Mouse (Mus musculus) embryonic facial prominence, embryonic 12.5 days (tissue): ENCODE measurements around the gene Iqch. TPM values are rescaled to one million over a fixed set of nuclear protein-coding genes. Genes with fewer than 3 reads are reported as not detected.
"Not testable (repeated sequence)": the region's sequence is repeated elsewhere in the genome, so short reads cannot be mapped to it uniquely, and the experiment has no call there.

Experiments used
- ATAC-seq: fragments of 200-750 bp; cut with Nextera tagmentation; 2 replicates; pipeline ENCODE4 v1.8.0; 2017; ENCODE audit not compliant: insufficient number of reproducible peaks, insufficient read depth, low FRiP score, low TSS enrichment
- H3K27ac ChIP-seq: fragments of 300-500 bp; sonication (generic); 2 replicates; pipeline ENCODE4 v1.5.1; 2016; ENCODE audit warnings: mild to moderate bottlenecking
- H3K27me3 ChIP-seq: fragments of 300-500 bp; sonication (generic); 2 replicates; pipeline ENCODE4 v1.6.1; 2016; ENCODE audit warnings: mild to moderate bottlenecking, moderate library complexity
- H3K36me3 ChIP-seq: fragments of 300-500 bp; sonication (generic); 2 replicates; pipeline ENCODE4 v1.6.1; 2016; ENCODE audit warnings: mild to moderate bottlenecking
- H3K4me1 ChIP-seq: fragments of 300-500 bp; sonication (generic); 2 replicates; pipeline ENCODE4 v1.6.1; 2016
- H3K4me2 ChIP-seq: fragments of 300-500 bp; sonication (generic); replicated peaks from 2 replicates; pipeline ENCODE4 v1.6.1; 2016; ENCODE audit warnings: mild to moderate bottlenecking, moderate library complexity
- H3K4me3 ChIP-seq: fragments of 300-500 bp; sonication (generic); 2 replicates; pipeline ENCODE4 v1.5.1; 2016; ENCODE audit warnings: mild to moderate bottlenecking
- H3K9ac ChIP-seq: fragments of 300-500 bp; sonication (generic); 2 replicates; pipeline ENCODE4 v1.6.1; 2016; ENCODE audit warnings: mild to moderate bottlenecking, moderate library complexity
- H3K9me3 ChIP-seq: fragments of 300-500 bp; sonication (generic); 2 replicates; pipeline ENCODE4 v1.6.1; 2016; ENCODE audit warnings: mild to moderate bottlenecking, moderate library complexity
- WGBS: fragments of 180-500 bp; shearing (Covaris S2); methylation state at CpG from one replicate; pipeline ENCODE4 v1.1.7; 2016; 5-methylcytosine and 5-hydroxymethylcytosine counted together
- polyA plus RNA-seq: library from polyadenylated mRNA; unstranded; fragments of >200 nt; fragmentation: Nextera tagmentation; extraction: Ambion mirVana; gene quantifications from 2 replicates; pipeline ENCODE4 v1.2.1, GENCODE M21; 2016

The Iqch gene
- polyA plus RNA-seq, 1 experiment from 2014 or later = 0.08 TPM

DNA sequence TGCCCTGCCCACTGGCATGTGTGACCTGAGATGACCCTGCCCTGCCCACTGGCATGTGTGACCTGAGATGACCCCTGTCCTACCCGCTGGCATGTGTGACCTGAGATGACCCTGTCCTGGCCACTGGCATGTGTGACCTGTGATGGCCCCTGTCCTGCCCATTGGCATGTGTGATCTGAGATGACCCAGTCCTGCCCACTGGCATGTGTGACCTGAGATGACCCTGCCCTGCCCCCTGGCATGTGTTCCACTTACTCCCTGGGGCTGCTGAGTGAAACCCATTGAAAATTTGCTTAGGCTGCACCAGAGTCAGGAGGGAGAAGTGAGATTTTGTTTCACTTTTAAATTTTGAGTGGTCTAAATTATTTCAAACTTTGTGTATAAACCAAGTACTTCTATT is 46.0 kb downstream of the Iqch start:
- H3K36me3 ChIP-seq = no peaks in the 10 kb centered on the region
- no peak overlapping the region for H3K27ac ChIP-seq
- WGBS = 62% methylated on average over 1 of the region's 1 CpGs
- H3K4me2 ChIP-seq = no peak overlapping the region
- H3K9me3 ChIP-seq = no peaks in the 10 kb centered on the region
- no peaks in the 10 kb centered on the region for H3K4me1 ChIP-seq
- H3K27me3 ChIP-seq = no peaks in the 10 kb centered on the region
- no peak for ATAC-seq
- no peak overlapping the region for H3K4me3 ChIP-seq
- no peak overlapping the region for H3K9ac ChIP-seq

DNA sequence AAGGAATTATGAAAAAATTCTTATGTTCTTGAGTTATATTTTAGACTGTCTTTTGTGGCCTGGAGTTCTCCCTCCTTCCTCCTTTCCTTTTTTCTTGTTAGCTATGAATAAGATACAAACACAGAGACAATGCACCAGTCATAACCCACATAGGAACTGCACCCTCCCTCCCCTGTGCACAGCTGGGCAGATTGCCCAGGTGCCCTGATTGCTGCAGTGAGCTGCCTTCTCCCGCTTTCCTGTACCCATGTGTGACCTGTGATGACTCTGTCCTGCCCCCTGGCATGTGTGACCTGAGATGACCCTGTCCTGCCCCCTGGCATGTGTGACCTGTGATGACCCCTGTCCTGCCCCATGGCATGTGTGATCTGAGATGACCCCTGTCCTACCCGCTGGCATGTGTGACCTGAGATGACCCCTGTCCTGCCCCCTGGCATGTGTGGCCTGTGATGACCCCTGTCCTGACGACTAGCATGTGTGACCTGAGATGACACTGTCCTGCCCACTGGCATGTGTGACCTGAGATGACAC is 46.8 kb downstream of the Iqch start:
- no peak for ATAC-seq
- no peak overlapping the region for H3K4me2 ChIP-seq

DNA sequence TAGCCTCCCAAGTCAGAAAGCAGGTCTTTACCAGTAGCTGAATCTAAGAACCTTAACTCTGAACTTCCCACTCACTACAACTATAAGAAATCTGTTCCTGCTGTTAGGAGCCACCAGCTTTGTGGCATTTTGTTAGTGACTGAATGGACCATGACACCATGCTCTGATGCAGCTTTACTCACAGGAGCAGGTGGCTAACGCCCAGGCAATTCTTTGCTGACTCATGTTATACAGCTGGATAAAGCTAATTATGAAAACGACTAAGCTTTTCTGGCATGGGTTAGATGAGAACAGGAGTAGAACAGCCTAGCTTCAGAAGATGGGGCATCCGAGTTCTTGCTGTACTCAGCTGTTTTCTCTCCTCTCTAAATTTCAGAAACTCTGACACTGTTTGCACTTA is 48.7 kb downstream of the Iqch start:
- 77% methylated on average over 3 of the region's 3 CpGs for WGBS

More for the DNA sequence above, 46.8 kb downstream of the Iqch start:
- no peaks in the 10 kb centered on the region for H3K36me3 ChIP-seq
- no peaks in the 10 kb centered on the region for H3K4me1 ChIP-seq
- no peak overlapping the region for H3K4me3 ChIP-seq
- H3K27me3 ChIP-seq = no peaks in the 10 kb centered on the region
- H3K9ac ChIP-seq = no peak overlapping the region
- no peaks in the 10 kb centered on the region for H3K9me3 ChIP-seq
- 43% methylated on average over 3 of the region's 3 CpGs for WGBS
- H3K27ac ChIP-seq = no peak overlapping the region

DNA sequence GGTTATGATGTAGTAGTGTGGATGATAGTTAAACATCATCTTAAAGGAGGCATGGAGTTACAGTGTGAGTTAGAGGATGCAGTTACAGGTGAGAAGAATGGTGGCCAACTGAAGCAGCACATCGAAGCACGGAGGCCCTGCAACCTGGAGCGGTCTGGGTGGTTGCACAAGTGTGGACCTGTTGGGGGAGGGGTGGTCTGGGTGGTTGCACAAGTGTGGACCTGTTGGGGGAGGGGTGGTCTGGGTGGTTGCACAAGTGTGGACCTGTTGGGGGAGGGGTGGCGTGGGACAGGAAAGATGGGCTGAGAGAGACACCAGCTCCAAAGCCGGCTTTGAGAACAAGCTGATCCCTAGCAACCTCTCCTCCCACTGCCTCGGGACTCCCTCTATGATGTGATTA is 51.6 kb downstream of the Iqch start:
- not testable (repeated sequence) for H3K36me3 ChIP-seq, H3K27ac ChIP-seq, H3K9me3 ChIP-seq, H3K4me3 ChIP-seq, H3K9ac ChIP-seq, H3K4me1 ChIP-seq, ATAC-seq, H3K27me3 ChIP-seq, H3K4me2 ChIP-seq
- WGBS = 78% methylated on average over 6 of the region's 6 CpGs

More for the DNA sequence above, 48.7 kb downstream of the Iqch start:
- ATAC-seq = no peak
- H3K4me2 ChIP-seq = no peak overlapping the region
- no peak overlapping the region for H3K4me3 ChIP-seq
- H3K27me3 ChIP-seq = no peaks in the 10 kb centered on the region
- H3K9me3 ChIP-seq = no peaks in the 10 kb centered on the region
- no peak overlapping the region for H3K27ac ChIP-seq
- no peak overlapping the region for H3K9ac ChIP-seq
- no peaks in the 10 kb centered on the region for H3K36me3 ChIP-seq
- no peaks in the 10 kb centered on the region for H3K4me1 ChIP-seq

DNA sequence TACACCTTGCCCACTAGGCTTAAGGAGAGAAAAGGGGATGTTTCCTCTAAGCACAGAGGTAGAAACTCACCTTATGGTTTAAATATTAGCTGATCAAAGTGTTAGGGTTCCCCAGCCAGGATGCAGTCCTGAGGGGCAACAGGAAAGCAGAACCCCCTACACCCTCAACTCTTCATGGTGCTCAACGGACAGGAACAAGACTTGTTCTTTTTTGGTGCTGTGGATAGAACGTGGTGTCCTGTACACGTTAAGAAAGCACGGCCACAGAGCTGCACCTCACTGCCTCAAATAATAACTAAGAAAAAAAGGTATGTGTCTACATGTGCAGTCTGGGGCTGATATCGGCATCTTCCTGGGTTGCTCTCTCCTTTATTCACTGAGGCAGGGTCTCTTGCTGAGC is 53.3 kb downstream of the Iqch start:
- H3K36me3 ChIP-seq = no peaks in the 10 kb centered on the region
- no peak overlapping the region for H3K4me3 ChIP-seq
- no peak overlapping the region for H3K4me2 ChIP-seq
- H3K9me3 ChIP-seq = no peaks in the 10 kb centered on the region
- 87% methylated on average over 5 of the region's 5 CpGs for WGBS
- no peak overlapping the region for H3K27ac ChIP-seq
- no peaks in the 10 kb centered on the region for H3K27me3 ChIP-seq
- no peak overlapping the region for H3K9ac ChIP-seq
- ATAC-seq = no peak
- H3K4me1 ChIP-seq = no peaks in the 10 kb centered on the region

DNA sequence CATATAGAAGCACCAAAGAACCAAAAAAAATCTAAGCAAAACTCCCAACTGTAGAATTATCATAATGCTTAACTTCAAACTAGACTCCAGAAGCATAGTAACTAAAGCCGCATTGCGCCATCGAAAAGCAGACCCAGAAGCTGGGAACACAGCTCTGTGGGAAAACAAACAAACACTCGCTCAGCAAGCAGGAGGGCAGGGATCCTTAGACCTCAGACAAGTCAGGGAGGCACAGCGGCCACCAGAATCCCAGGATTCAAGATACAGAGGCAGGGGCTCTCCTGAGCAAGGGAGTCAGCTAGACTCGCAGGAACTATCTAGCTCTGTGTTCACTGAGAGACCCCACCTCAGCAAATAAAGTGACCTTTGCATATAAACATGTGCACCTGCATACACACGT is 60.4 kb downstream of the Iqch start:
- H3K36me3 ChIP-seq = no peaks in the 10 kb centered on the region
- H3K4me2 ChIP-seq = no peak overlapping the region
- H3K4me3 ChIP-seq = no peak overlapping the region
- WGBS = 52% methylated on average over 7 of the region's 7 CpGs
- ATAC-seq = no peak
- no peaks in the 10 kb centered on the region for H3K9me3 ChIP-seq
- no peak overlapping the region for H3K27ac ChIP-seq
- no peaks in the 10 kb centered on the region for H3K4me1 ChIP-seq
- no peaks in the 10 kb centered on the region for H3K27me3 ChIP-seq
- H3K9ac ChIP-seq = no peak overlapping the region

DNA sequence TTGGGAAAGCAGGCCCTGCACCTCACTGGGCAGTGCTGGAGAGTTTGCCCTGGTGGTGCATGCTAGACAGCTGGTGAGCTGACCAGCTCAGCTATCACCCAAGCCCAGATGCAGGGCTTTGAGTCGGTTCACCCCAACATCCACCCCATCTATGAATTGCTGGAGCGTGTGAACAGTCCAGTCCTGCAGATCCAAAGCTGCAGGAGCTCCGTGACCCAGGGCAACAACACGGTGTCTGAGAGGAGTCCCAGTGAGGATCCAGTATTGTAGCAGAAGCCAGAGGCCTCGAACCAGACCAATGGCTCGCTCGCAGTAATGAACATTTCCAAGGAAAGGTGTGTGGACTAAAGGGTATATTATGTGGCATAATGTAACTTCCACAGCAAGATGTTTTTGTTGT is 61.0 kb downstream of the Iqch start:
- Histone ChIP-seq H3K36me3 (no peaks in the 10 kb centered on the region), H3K27ac (no peak overlapping the region), H3K4me2 (no peak overlapping the region), H3K9me3 (no peaks in the 10 kb centered on the region), H3K9ac (no peak overlapping the region), H3K4me1 (no peaks in the 10 kb centered on the region), H3K27me3 (no peaks in the 10 kb centered on the region), H3K4me3 (no peak overlapping the region)
- WGBS = 84% methylated on average over 7 of the region's 7 CpGs
- ATAC-seq = no peak

DNA sequence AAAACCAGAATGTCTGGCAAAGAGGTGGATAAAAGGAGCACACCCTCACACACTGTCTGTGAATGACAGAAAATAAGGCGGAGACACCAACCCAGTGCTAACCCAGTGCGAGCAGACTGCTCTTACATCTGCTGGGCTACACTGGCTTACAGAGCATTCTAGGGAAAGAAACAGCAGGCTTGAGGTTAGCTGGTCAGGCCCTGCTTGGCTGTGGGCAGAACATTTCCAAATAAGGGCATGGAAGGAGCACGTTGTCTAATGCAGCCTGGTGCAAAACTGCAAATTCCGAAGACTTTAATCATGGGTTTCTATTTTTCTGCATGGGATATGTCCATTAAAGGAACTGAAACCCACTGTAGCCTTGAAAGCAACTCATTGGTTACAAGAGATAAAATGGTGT is 64.8 kb downstream of the Iqch start:
- peaks cover 4% of the 10 kb centered on the region; the same call in 1 of the 2 replicates for H3K4me1 ChIP-seq
- WGBS = 85% methylated on average over 4 of the region's 4 CpGs
- H3K9ac ChIP-seq = no peak overlapping the region
- no peak overlapping the region for H3K27ac ChIP-seq
- H3K9me3 ChIP-seq = no peaks in the 10 kb centered on the region
- H3K4me3 ChIP-seq = no peak overlapping the region
- 0 out of 2 replicates have a peak, but pooled peaks cover 6% of the 10 kb centered on the region for H3K27me3 ChIP-seq
- H3K4me2 ChIP-seq = no peak overlapping the region
- ATAC-seq = no peak
- no peaks in the 10 kb centered on the region for H3K36me3 ChIP-seq

DNA sequence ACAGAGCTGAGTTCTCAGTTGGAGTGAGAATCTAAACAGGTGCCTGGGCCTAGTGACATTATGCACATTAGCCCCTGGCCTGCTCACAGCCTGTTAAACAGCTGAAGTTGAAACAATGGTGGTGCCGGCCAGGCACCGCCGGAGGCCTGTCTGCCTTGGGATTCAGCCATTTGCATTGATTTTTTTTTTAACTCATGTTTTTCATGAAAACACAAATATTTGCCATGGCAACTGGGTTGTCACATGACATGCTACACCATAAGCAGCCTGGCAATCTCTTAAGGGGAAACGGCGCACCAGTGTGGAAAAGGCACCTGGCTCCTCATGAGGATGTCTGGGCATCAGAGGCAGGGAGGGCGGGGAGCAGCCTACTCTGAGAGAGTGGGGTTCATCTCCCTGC is 67.3 kb downstream of the Iqch start:
- Histone ChIP-seq H3K4me1 (peaks cover 4% of the 10 kb centered on the region; the same call in 1 of the 2 replicates), H3K27ac (no peak overlapping the region), H3K9me3 (no peaks in the 10 kb centered on the region), H3K9ac (no peak overlapping the region), H3K27me3 (0 out of 2 replicates have a peak, but pooled peaks cover 6% of the 10 kb centered on the region), H3K4me2 (no peak overlapping the region), H3K36me3 (no peaks in the 10 kb centered on the region), H3K4me3 (no peak overlapping the region)
- ATAC-seq = no peak
- WGBS = 33% methylated on average over 6 of the region's 6 CpGs

DNA sequence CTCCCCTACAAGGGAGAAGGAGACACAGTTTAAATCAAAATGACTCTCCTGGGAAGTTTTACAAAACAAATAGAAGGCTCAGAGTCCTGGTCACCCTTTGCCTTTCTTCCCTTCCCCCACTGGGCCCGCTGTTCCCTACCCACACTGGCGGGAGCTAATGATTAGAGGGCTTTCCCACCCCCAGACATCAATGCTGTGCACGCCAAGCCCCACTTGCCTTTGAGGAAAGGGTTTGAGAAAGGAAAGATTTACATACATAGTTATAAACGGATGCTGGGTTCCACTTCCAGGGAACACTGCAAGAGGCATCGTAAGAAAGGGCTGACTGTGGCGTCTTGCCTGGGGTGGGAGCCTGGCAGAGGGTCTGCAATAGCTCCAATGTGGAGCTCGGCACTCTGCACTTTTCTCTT is 67.9 kb downstream of the Iqch start:
- no peak overlapping the region for H3K9ac ChIP-seq
- H3K9me3 ChIP-seq = no peaks in the 10 kb centered on the region
- no peak overlapping the region for H3K4me2 ChIP-seq
- H3K27me3 ChIP-seq = 0 out of 2 replicates have a peak, but pooled peaks cover 6% of the 10 kb centered on the region
- H3K36me3 ChIP-seq = no peaks in the 10 kb centered on the region
- H3K27ac ChIP-seq = no peak overlapping the region
- no peak for ATAC-seq
- 7% methylated on average over 7 of the region's 7 CpGs for WGBS
- no peak overlapping the region for H3K4me3 ChIP-seq
- peaks cover 4% of the 10 kb centered on the region; the same call in 1 of the 2 replicates for H3K4me1 ChIP-seq

DNA sequence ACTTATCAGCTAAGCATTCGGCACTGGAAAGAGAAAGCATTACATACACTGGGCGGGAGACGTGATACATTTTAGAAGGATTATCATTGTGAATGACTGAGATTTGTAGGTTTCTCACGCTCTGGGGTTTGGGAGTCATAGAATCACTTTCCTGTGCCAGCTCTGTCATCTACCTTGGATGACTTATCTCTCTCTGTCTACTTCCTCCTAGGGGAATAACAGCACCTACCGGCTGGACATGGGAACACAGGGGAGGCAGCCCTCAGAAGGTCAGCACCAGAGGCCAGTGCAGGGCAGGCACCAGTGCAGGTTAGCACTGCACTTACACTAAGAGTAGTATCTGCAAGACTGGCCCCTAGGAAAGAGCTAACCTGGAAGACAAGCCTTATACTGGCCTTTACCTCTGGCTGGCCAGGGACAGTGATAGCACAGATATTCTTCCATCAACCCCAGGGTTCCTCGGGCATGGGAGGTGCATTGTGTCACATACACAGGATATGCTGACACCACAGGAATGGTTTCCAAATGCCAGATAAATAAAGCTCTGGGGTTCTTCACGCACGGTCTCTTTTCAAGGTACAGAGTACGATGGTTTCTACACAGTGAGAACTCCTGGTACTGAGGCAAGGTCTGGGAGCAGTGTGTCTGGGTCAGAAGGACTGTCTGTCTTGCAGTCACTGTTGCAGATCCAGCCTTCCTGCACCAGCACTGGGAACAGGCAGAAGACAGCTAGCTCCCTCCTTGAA is 69.2 kb downstream of the Iqch start:
- no peak overlapping the region for H3K4me2 ChIP-seq
- no peaks in the 10 kb centered on the region for H3K36me3 ChIP-seq
- ATAC-seq = no peak
- no peak overlapping the region for H3K4me3 ChIP-seq
- WGBS = 58% methylated on average over 9 of the region's 9 CpGs
- peaks cover 4% of the 10 kb centered on the region; the same call in 1 of the 2 replicates for H3K4me1 ChIP-seq
- H3K27me3 ChIP-seq = 0 out of 2 replicates have a peak, but pooled peaks cover 6% of the 10 kb centered on the region
- no peak overlapping the region for H3K27ac ChIP-seq
- no peak overlapping the region for H3K9ac ChIP-seq
- H3K9me3 ChIP-seq = no peaks in the 10 kb centered on the region

DNA sequence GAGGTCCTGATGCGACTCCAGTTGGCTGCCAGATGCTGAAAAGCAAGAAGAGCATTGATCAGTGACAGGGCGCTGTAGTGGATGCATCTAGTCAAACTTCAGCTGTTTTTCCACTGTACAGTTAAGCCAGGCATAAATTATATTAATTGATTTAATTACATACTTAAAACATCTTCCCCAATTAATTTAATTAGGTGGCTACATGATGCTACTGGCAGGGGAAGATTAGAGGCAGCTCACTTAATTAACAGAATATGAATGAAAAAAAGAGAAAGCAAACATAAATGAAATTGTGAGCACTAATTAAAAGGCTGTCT is 78.4 kb downstream of the Iqch start:
- Histone ChIP-seq H3K9me3 (no peaks in the 10 kb centered on the region), H3K27me3 (no peaks in the 10 kb centered on the region), H3K4me3 (no peak overlapping the region), H3K27ac (no peak overlapping the region), H3K36me3 (no peaks in the 10 kb centered on the region), H3K4me1 (no peaks in the 10 kb centered on the region), H3K4me2 (no peak overlapping the region), H3K9ac (no peak overlapping the region)
- no peak for ATAC-seq
- 68% methylated on average over 2 of the region's 2 CpGs for WGBS
